Mouse (Mus musculus): ENCODE data around the gene Ephb3. TPM values are rescaled to one million over a fixed set of nuclear protein-coding genes. Genes with fewer than 3 reads are reported as not detected.
"Not testable (repeated sequence)": the region's sequence is repeated elsewhere in the genome, so short reads cannot be mapped to it uniquely, and the experiment has no call there.

Gene Ephb3
- 9.5 and 14.4 TPM in 2 replicates for polyA plus RNA-seq (2015; fragmentation: Nextera tagmentation; extraction: Ambion mirVana)

GRCm38 (mm10) chr16:21204367-21205092, at the start of gene Ephb3:
Ephb3 (plus strand) TSS chr16:21204755.
- peak; percentile 98 for ATAC-seq (replicated peaks; ENCODE audit: extremely low read depth, insufficient read depth, low FRiP score)
- under 1% methylated on average over 51 of the region's 51 CpGs for WGBS
- H3K4me1 ChIP-seq (ENCODE audit: control insufficient read depth, insufficient read depth, low read length): peaks cover 21% of the 10 kb centered on the region
- H3K4me2 ChIP-seq (ENCODE audit: low read depth, low read length): peak within 1 kb of the TSS; percentile 82
- no peaks in the 10 kb centered on the region for H3K9me3 ChIP-seq (replicated peaks; ENCODE audit: control insufficient read depth, low read length)
- peak within 1 kb of the TSS; percentile 94 for H3K9ac ChIP-seq (ENCODE audit: low read length)
- H3K27ac ChIP-seq (ENCODE audit: low read length): peak within 1 kb of the TSS; percentile 82
- peak within 1 kb of the TSS; percentile 91 for H3K4me3 ChIP-seq (ENCODE audit: low read length)
- H3K27me3 ChIP-seq (ENCODE audit: control insufficient read depth, insufficient read depth, low read length): peaks cover 2% of the 10 kb centered on the region; the same call in 1 of the 2 replicates
- H3K36me3 ChIP-seq (ENCODE audit: control insufficient read depth, insufficient read depth): no peaks in the 10 kb centered on the region

- H3K36me3 ChIP-seq (ENCODE audit: control insufficient read depth, insufficient read depth); ATAC-seq (replicated peaks; ENCODE audit: extremely low read depth, insufficient read depth, low FRiP score); H3K4me1 ChIP-seq (ENCODE audit: control insufficient read depth, insufficient read depth, low read length); H3K4me3 ChIP-seq (ENCODE audit: low read length); H3K27me3 ChIP-seq (ENCODE audit: control insufficient read depth, insufficient read depth, low read length); H3K4me2 ChIP-seq (ENCODE audit: low read depth, low read length); H3K9me3 ChIP-seq (replicated peaks; ENCODE audit: control insufficient read depth, low read length); H3K9ac ChIP-seq (ENCODE audit: low read length); H3K27ac ChIP-seq (ENCODE audit: low read length): not testable (repeated sequence)
These were observed 48.3 kb upstream of the Ephb3 start for GRCm38 (mm10) chr16:21156261-21156660.

GRCm38 (mm10) chr16:21159226-21159625, 45.3 kb upstream of the Ephb3 start:
- H3K4me2 ChIP-seq (ENCODE audit: low read depth, low read length); H3K36me3 ChIP-seq (ENCODE audit: control insufficient read depth, insufficient read depth); ATAC-seq (replicated peaks; ENCODE audit: extremely low read depth, insufficient read depth, low FRiP score); H3K9ac ChIP-seq (ENCODE audit: low read length); H3K27ac ChIP-seq (ENCODE audit: low read length); H3K4me3 ChIP-seq (ENCODE audit: low read length); H3K9me3 ChIP-seq (replicated peaks; ENCODE audit: control insufficient read depth, low read length); H3K4me1 ChIP-seq (ENCODE audit: control insufficient read depth, insufficient read depth, low read length); H3K27me3 ChIP-seq (ENCODE audit: control insufficient read depth, insufficient read depth, low read length): not testable (repeated sequence)
- WGBS: 84% methylated on average over 1 of the region's 1 CpGs

- H3K9ac ChIP-seq (ENCODE audit: low read length); H3K4me3 ChIP-seq (ENCODE audit: low read length); H3K4me1 ChIP-seq (ENCODE audit: control insufficient read depth, insufficient read depth, low read length); H3K36me3 ChIP-seq (ENCODE audit: control insufficient read depth, insufficient read depth); ATAC-seq (replicated peaks; ENCODE audit: extremely low read depth, insufficient read depth, low FRiP score); H3K27ac ChIP-seq (ENCODE audit: low read length); H3K27me3 ChIP-seq (ENCODE audit: control insufficient read depth, insufficient read depth, low read length); H3K4me2 ChIP-seq (ENCODE audit: low read depth, low read length); H3K9me3 ChIP-seq (replicated peaks; ENCODE audit: control insufficient read depth, low read length): not testable (repeated sequence)
- 85% methylated on average over 3 of the region's 3 CpGs for WGBS
These were observed 41.1 kb upstream of the Ephb3 start for GRCm38 (mm10) chr16:21163423-21163822.

GRCm38 (mm10) chr16:21165343-21166220, 39.0 kb upstream of the Ephb3 start:
- not testable (repeated sequence) for H3K9me3 ChIP-seq (replicated peaks; ENCODE audit: control insufficient read depth, low read length); H3K9ac ChIP-seq (ENCODE audit: low read length); H3K4me2 ChIP-seq (ENCODE audit: low read depth, low read length); H3K27ac ChIP-seq (ENCODE audit: low read length); H3K4me3 ChIP-seq (ENCODE audit: low read length); H3K36me3 ChIP-seq (ENCODE audit: control insufficient read depth, insufficient read depth); H3K4me1 ChIP-seq (ENCODE audit: control insufficient read depth, insufficient read depth, low read length); H3K27me3 ChIP-seq (ENCODE audit: control insufficient read depth, insufficient read depth, low read length)
- ATAC-seq (replicated peaks; ENCODE audit: extremely low read depth, insufficient read depth, low FRiP score): 0 out of 2 replicates have a peak, but pooled peaks have one; percentile 58
- WGBS: 16% methylated on average over 17 of the region's 19 CpGs

- 82% methylated on average over 13 of the region's 13 CpGs for WGBS
- Histone ChIP-seq H3K4me1 (ENCODE audit: control insufficient read depth, insufficient read depth, low read length) (no peaks in the 10 kb centered on the region), H3K9me3 (replicated peaks; ENCODE audit: control insufficient read depth, low read length) (no peaks in the 10 kb centered on the region), H3K36me3 (ENCODE audit: control insufficient read depth, insufficient read depth) (no peaks in the 10 kb centered on the region), H3K9ac (ENCODE audit: low read length) (no peak overlapping the region), H3K27me3 (ENCODE audit: control insufficient read depth, insufficient read depth, low read length) (no peaks in the 10 kb centered on the region), H3K4me2 (ENCODE audit: low read depth, low read length) (no peak overlapping the region), H3K4me3 (ENCODE audit: low read length) (no peak overlapping the region), H3K27ac (ENCODE audit: low read length) (no peak overlapping the region)
- no peak for ATAC-seq (replicated peaks; ENCODE audit: extremely low read depth, insufficient read depth, low FRiP score)
These were observed 35.8 kb upstream of the Ephb3 start for GRCm38 (mm10) chr16:21168730-21169129.

GRCm38 (mm10) chr16:21175236-21175635, 29.3 kb upstream of the Ephb3 start:
- Histone ChIP-seq H3K36me3 (ENCODE audit: control insufficient read depth, insufficient read depth) (no peaks in the 10 kb centered on the region), H3K4me1 (ENCODE audit: control insufficient read depth, insufficient read depth, low read length) (no peaks in the 10 kb centered on the region), H3K4me2 (ENCODE audit: low read depth, low read length) (no peak overlapping the region), H3K27me3 (ENCODE audit: control insufficient read depth, insufficient read depth, low read length) (no peaks in the 10 kb centered on the region), H3K27ac (ENCODE audit: low read length) (no peak overlapping the region), H3K4me3 (ENCODE audit: low read length) (no peak overlapping the region), H3K9ac (ENCODE audit: low read length) (no peak overlapping the region), H3K9me3 (replicated peaks; ENCODE audit: control insufficient read depth, low read length) (no peaks in the 10 kb centered on the region)
- WGBS: no CpG with 5 or more reads among the region's 1 CpGs
- no peak for ATAC-seq (replicated peaks; ENCODE audit: extremely low read depth, insufficient read depth, low FRiP score)

GRCm38 (mm10) chr16:21182108-21182507, 22.4 kb upstream of the Ephb3 start:
- ATAC-seq (replicated peaks; ENCODE audit: extremely low read depth, insufficient read depth, low FRiP score): no peak
- Histone ChIP-seq H3K4me2 (ENCODE audit: low read depth, low read length) (no peak overlapping the region), H3K27me3 (ENCODE audit: control insufficient read depth, insufficient read depth, low read length) (no peaks in the 10 kb centered on the region), H3K36me3 (ENCODE audit: control insufficient read depth, insufficient read depth) (no peaks in the 10 kb centered on the region), H3K4me3 (ENCODE audit: low read length) (no peak overlapping the region), H3K4me1 (ENCODE audit: control insufficient read depth, insufficient read depth, low read length) (no peaks in the 10 kb centered on the region), H3K9ac (ENCODE audit: low read length) (no peak overlapping the region), H3K9me3 (replicated peaks; ENCODE audit: control insufficient read depth, low read length) (no peaks in the 10 kb centered on the region), H3K27ac (ENCODE audit: low read length) (no peak overlapping the region)
- WGBS: 56% methylated on average over 1 of the region's 1 CpGs

GRCm38 (mm10) chr16:21184697-21185096, 19.9 kb upstream of the Ephb3 start:
- Histone ChIP-seq H3K9ac (ENCODE audit: low read length) (no peak overlapping the region), H3K27ac (ENCODE audit: low read length) (no peak overlapping the region), H3K36me3 (ENCODE audit: control insufficient read depth, insufficient read depth) (no peaks in the 10 kb centered on the region), H3K4me1 (ENCODE audit: control insufficient read depth, insufficient read depth, low read length) (peaks cover 2% of the 10 kb centered on the region; the same call in 1 of the 2 replicates), H3K9me3 (replicated peaks; ENCODE audit: control insufficient read depth, low read length) (no peaks in the 10 kb centered on the region), H3K4me2 (ENCODE audit: low read depth, low read length) (no peak overlapping the region), H3K4me3 (ENCODE audit: low read length) (no peak overlapping the region), H3K27me3 (ENCODE audit: control insufficient read depth, insufficient read depth, low read length) (no peaks in the 10 kb centered on the region)
- no peak for ATAC-seq (replicated peaks; ENCODE audit: extremely low read depth, insufficient read depth, low FRiP score)
